Comparison of ENCODE assay signal across 8 mouse cellular contexts in genomic region chr8:70041885-70042546, GRCm38 (mm10). TPM values are rescaled to one million over a fixed set of nuclear protein-coding genes. Genes with fewer than 3 reads are reported as not detected.
DNase-seq lines count a peak whose midpoint lies in the region; ATAC-seq and TF ChIP-seq lines count a peak whose summit lies in the region.

No protein-coding gene starts in this region.

- H3K4me3 ChIP-seq in heart, embryonic 12.5 days, result peak overlapping the region; percentile 93
- H3K4me3 ChIP-seq in forebrain, embryonic 13.5 days, result peak overlapping the region; percentile 90
- peak overlapping the region; percentile 99 for H3K4me3 ChIP-seq in intestine, postnatal 0 days (ENCODE audit: low read depth, low read length)
- peak overlapping the region; percentile 82 for H3K4me3 ChIP-seq in lung, embryonic 16.5 days (ENCODE audit: low read length)
- H3K4me3 ChIP-seq in spleen, adult 2 months (ENCODE audit: extremely low read depth, insufficient read depth, insufficient read length), result peak overlapping the region; percentile 78

- ATAC-seq in heart, embryonic 12.5 days (ENCODE audit: insufficient number of reproducible peaks, low FRiP score), result peak; percentile 39
- ATAC-seq in forebrain, embryonic 13.5 days, result peak; percentile 23
- peak; percentile 58 for ATAC-seq in intestine, postnatal 0 days
- ATAC-seq in lung, embryonic 16.5 days (ENCODE audit: low read depth), result peak; percentile 42

- peak overlapping the region; percentile 22; the same call in 1 of the 2 replicates for H3K27ac ChIP-seq in heart, embryonic 12.5 days (ENCODE audit: poor library complexity, severe bottlenecking)
- H3K27ac ChIP-seq in forebrain, embryonic 13.5 days, result peak overlapping the region; percentile 41; the same call in 1 of the 2 replicates
- H3K27ac ChIP-seq in intestine, postnatal 0 days (ENCODE audit: low read depth, low read length), result peak overlapping the region; percentile 73; the same call in 1 of the 2 replicates
- peak overlapping the region; percentile 87; the same call in 1 of the 2 replicates for H3K27ac ChIP-seq in lung, embryonic 16.5 days (ENCODE audit: low read length)
- H3K27ac ChIP-seq in spleen, adult 2 months (ENCODE audit: insufficient read depth, low read length), result peak overlapping the region; percentile 60

- H3K36me3 ChIP-seq in heart, embryonic 12.5 days, result peaks cover 5% of the 10 kb centered on the region; the same call in 1 of the 2 replicates
- H3K36me3 ChIP-seq in forebrain, embryonic 13.5 days (ENCODE audit: poor library complexity, severe bottlenecking), result 0 out of 2 replicates have a peak, but pooled peaks cover 6% of the 10 kb centered on the region
- H3K36me3 ChIP-seq in intestine, postnatal 0 days (ENCODE audit: control insufficient read depth, insufficient read depth), result no peaks in the 10 kb centered on the region
- no peaks in the 10 kb centered on the region for H3K36me3 ChIP-seq in lung, embryonic 16.5 days (ENCODE audit: control insufficient read depth, insufficient read depth, low read length)
- H3K36me3 ChIP-seq in spleen, adult 2 months (ENCODE audit: control insufficient read depth, insufficient read depth, low read length), result no peaks in the 10 kb centered on the region

- WGBS in heart, embryonic 12.5 days, result under 1% methylated on average over 47 of the region's 47 CpGs
- 1% methylated on average over 47 of the region's 47 CpGs for WGBS in forebrain, embryonic 13.5 days
- under 1% methylated on average over 47 of the region's 47 CpGs for WGBS in intestine, postnatal 0 days
- WGBS in lung, embryonic 16.5 days, result under 1% methylated on average over 41 of the region's 47 CpGs
- WGBS in spleen, adult 2 months, result 1% methylated on average over 46 of the region's 47 CpGs

- TF ChIP-seq CTCF in intestine, postnatal 0 days (IDR thresholded peaks at IDR 0.05; ENCODE audit: low read depth), result no peak
- no peak for TF ChIP-seq CTCF in spleen, adult 2 months (IDR thresholded peaks at IDR 0.05; ENCODE audit: extremely low read depth, insufficient read depth, insufficient read length, insufficient replicate concordance)

- no peaks in the 10 kb centered on the region for H3K27me3 ChIP-seq in heart, embryonic 12.5 days (replicated peaks)
- no peaks in the 10 kb centered on the region for H3K27me3 ChIP-seq in forebrain, embryonic 13.5 days
- H3K27me3 ChIP-seq in intestine, postnatal 0 days (replicated peaks; ENCODE audit: control insufficient read depth, insufficient read depth, low read length), result no peaks in the 10 kb centered on the region
- H3K27me3 ChIP-seq in lung, embryonic 16.5 days (ENCODE audit: control insufficient read depth, insufficient read depth, low read depth, low read length), result no peaks in the 10 kb centered on the region
- no peaks in the 10 kb centered on the region for H3K27me3 ChIP-seq in spleen, adult 2 months (ENCODE audit: control insufficient read depth, insufficient read depth, low read length)

- peak overlapping the region; percentile 94 for H3K4me2 ChIP-seq in heart, embryonic 12.5 days
- H3K4me2 ChIP-seq in forebrain, embryonic 13.5 days, result peak overlapping the region; percentile 86
- peak overlapping the region; percentile 95 for H3K4me2 ChIP-seq in intestine, postnatal 0 days (replicated peaks; ENCODE audit: low read depth)
- peak overlapping the region; percentile 94 for H3K4me2 ChIP-seq in lung, embryonic 16.5 days (ENCODE audit: low read depth, low read length)

- TF ChIP-seq POLR2A in spleen, adult 2 months (IDR thresholded peaks at IDR 0.05; ENCODE audit: low read depth, low read length), result no peak

- DNase-seq in heart, adult 11 months, result no peak
- DNase-seq in MN1 (ENCODE audit: low spot score), result peak; percentile 33
- DNase-seq in spleen, adult 2 months (ENCODE audit: low read depth in 1 of 2, low spot score in 2 of 2), result peak in 1 of 2 experiments; percentile 22
- no peak for DNase-seq in layer of hippocampus, postnatal 14 days (ENCODE audit: low spot score in 2 of 2)

- H3K4me1 ChIP-seq in heart, embryonic 12.5 days (replicated peaks), result peaks cover 34% of the 10 kb centered on the region
- H3K4me1 ChIP-seq in forebrain, embryonic 13.5 days, result peaks cover 39% of the 10 kb centered on the region
- 0 out of 2 replicates have a peak, but pooled peaks cover 3% of the 10 kb centered on the region for H3K4me1 ChIP-seq in intestine, postnatal 0 days (replicated peaks; ENCODE audit: control insufficient read depth, insufficient read depth, low read length)
- peaks cover 10% of the 10 kb centered on the region for H3K4me1 ChIP-seq in lung, embryonic 16.5 days (replicated peaks; ENCODE audit: control insufficient read depth, insufficient read depth, low read length)
- H3K4me1 ChIP-seq in spleen, adult 2 months (ENCODE audit: control insufficient read depth, insufficient read depth, insufficient read length), result peaks cover 9% of the 10 kb centered on the region; the same call in 1 of the 2 replicates

- H3K9ac ChIP-seq in heart, embryonic 12.5 days, result peak overlapping the region; percentile 95
- peak overlapping the region; percentile 94 for H3K9ac ChIP-seq in forebrain, embryonic 13.5 days
- peak overlapping the region; percentile 99 for H3K9ac ChIP-seq in intestine, postnatal 0 days (ENCODE audit: low read depth, low read length)
- H3K9ac ChIP-seq in lung, embryonic 16.5 days (ENCODE audit: low read length), result peak overlapping the region; percentile 93

- H3K9me3 ChIP-seq in heart, embryonic 12.5 days (replicated peaks), result no peaks in the 10 kb centered on the region
- no peaks in the 10 kb centered on the region for H3K9me3 ChIP-seq in forebrain, embryonic 13.5 days (replicated peaks)
- no peaks in the 10 kb centered on the region for H3K9me3 ChIP-seq in intestine, postnatal 0 days (ENCODE audit: control insufficient read depth)
- no peaks in the 10 kb centered on the region for H3K9me3 ChIP-seq in lung, embryonic 16.5 days (ENCODE audit: control insufficient read depth, low read length)

RNA-seq across cellular contexts. Expression of gene Mau2, which starts 0.5 kb away (rescaled TPM):
- polyA plus RNA-seq in heart, embryonic 12.5 days (2016; fragmentation: Nextera tagmentation; extraction: Ambion mirVana), result 39.9 and 42.1 TPM in 2 replicates
- polyA plus RNA-seq in forebrain, embryonic 13.5 days (2015; fragmentation: Nextera tagmentation; extraction: Ambion mirVana), result 73.0 and 78.5 TPM in 2 replicates
- 23.6 and 26.3 TPM in 2 replicates for polyA plus RNA-seq in intestine, postnatal 0 days (2015; fragmentation: Nextera tagmentation; extraction: Ambion mirVana)
- 54.0 and 55.1 TPM in 2 replicates for polyA plus RNA-seq in lung, embryonic 16.5 days (2015; fragmentation: Nextera tagmentation; extraction: Ambion mirVana)
- 83.3 and 108 TPM in 2 replicates for polyA plus RNA-seq in spleen, adult 2 months (2012; rRNA removed)
- total RNA-seq in layer of hippocampus, postnatal 14 days (2021), result 10 to 100 TPM; 81.4 to 85.3 TPM

RNA-seq across cellular contexts. Expression of gene Sugp1, which starts 0.6 kb away (rescaled TPM):
- polyA plus RNA-seq in heart, embryonic 12.5 days (2016; fragmentation: Nextera tagmentation; extraction: Ambion mirVana), result 32.7 and 34.0 TPM in 2 replicates
- 56.2 and 63.1 TPM in 2 replicates for polyA plus RNA-seq in forebrain, embryonic 13.5 days (2015; fragmentation: Nextera tagmentation; extraction: Ambion mirVana)
- polyA plus RNA-seq in intestine, postnatal 0 days (2015; fragmentation: Nextera tagmentation; extraction: Ambion mirVana), result 17.7 and 18.4 TPM in 2 replicates
- polyA plus RNA-seq in lung, embryonic 16.5 days (2015; fragmentation: Nextera tagmentation; extraction: Ambion mirVana), result 43.1 and 44.1 TPM in 2 replicates
- polyA plus RNA-seq in spleen, adult 2 months (2012; rRNA removed), result 8.9 and 9.4 TPM in 2 replicates
- 10 to 100 TPM; 50.5 to 57.3 TPM for total RNA-seq in layer of hippocampus, postnatal 14 days (2021)

RNA-seq across cellular contexts. Expression of gene Tm6sf2, which starts 30.7 kb away (rescaled TPM):
- 1.3 and 1.6 TPM in 2 replicates for polyA plus RNA-seq in heart, embryonic 12.5 days (2016; fragmentation: Nextera tagmentation; extraction: Ambion mirVana)
- 1.1 and 1.3 TPM in 2 replicates for polyA plus RNA-seq in forebrain, embryonic 13.5 days (2015; fragmentation: Nextera tagmentation; extraction: Ambion mirVana)
- polyA plus RNA-seq in intestine, postnatal 0 days (2015; fragmentation: Nextera tagmentation; extraction: Ambion mirVana), result 305 and 315 TPM in 2 replicates
- polyA plus RNA-seq in lung, embryonic 16.5 days (2015; fragmentation: Nextera tagmentation; extraction: Ambion mirVana), result 0.94 and 1.2 TPM in 2 replicates
- 2.0 and 2.3 TPM in 2 replicates for polyA plus RNA-seq in spleen, adult 2 months (2012; rRNA removed)
- 1 to 10 TPM; 1.9 to 3.1 TPM for total RNA-seq in layer of hippocampus, postnatal 14 days (2021)

RNA-seq across cellular contexts. Expression of gene Hapln4, which starts 41.2 kb away (rescaled TPM):
- polyA plus RNA-seq in heart, embryonic 12.5 days (2016; fragmentation: Nextera tagmentation; extraction: Ambion mirVana), result 0.11 and 0.24 TPM in 2 replicates
- polyA plus RNA-seq in forebrain, embryonic 13.5 days (2015; fragmentation: Nextera tagmentation; extraction: Ambion mirVana), result 0.14 and 0.16 TPM in 2 replicates
- polyA plus RNA-seq in intestine, postnatal 0 days (2015; fragmentation: Nextera tagmentation; extraction: Ambion mirVana), result not detected in 2 replicates
- polyA plus RNA-seq in lung, embryonic 16.5 days (2015; fragmentation: Nextera tagmentation; extraction: Ambion mirVana), result 0.06 TPM in 1 of 2 replicates, not detected in the other
- polyA plus RNA-seq in spleen, adult 2 months (2012; rRNA removed), result 0.28 and 0.36 TPM in 2 replicates
- 10 to 100 TPM; 29.7 to 35.4 TPM for total RNA-seq in layer of hippocampus, postnatal 14 days (2021)

RNA-seq across cellular contexts. Expression of gene Gatad2a, which starts 45.8 kb away (rescaled TPM):
- polyA plus RNA-seq in heart, embryonic 12.5 days (2016; fragmentation: Nextera tagmentation; extraction: Ambion mirVana), result 55.6 and 59.2 TPM in 2 replicates
- 29.5 and 31.7 TPM in 2 replicates for polyA plus RNA-seq in forebrain, embryonic 13.5 days (2015; fragmentation: Nextera tagmentation; extraction: Ambion mirVana)
- 42.6 and 43.3 TPM in 2 replicates for polyA plus RNA-seq in intestine, postnatal 0 days (2015; fragmentation: Nextera tagmentation; extraction: Ambion mirVana)
- 41.6 and 42.1 TPM in 2 replicates for polyA plus RNA-seq in lung, embryonic 16.5 days (2015; fragmentation: Nextera tagmentation; extraction: Ambion mirVana)
- 45.8 and 64.6 TPM in 2 replicates for polyA plus RNA-seq in spleen, adult 2 months (2012; rRNA removed)
- total RNA-seq in layer of hippocampus, postnatal 14 days (2021), result 10 to 100 TPM; 30.7 to 38.7 TPM

Comparison
In these comparisons a context has a peak if more than half of its experiments do, and no peak if none do; other contexts are left out.
1. H3K27ac ChIP-seq: peak in every context shown above with its lines; median percentile 87 in lung, embryonic 16.5 days; 73 in intestine, postnatal 0 days; 60 in spleen, adult 2 months; 41 in forebrain, embryonic 13.5 days; 22 in heart, embryonic 12.5 days.
2. RNA of gene Tm6sf2, which starts 30.7 kb away (polyA plus RNA-seq): 305 to 315 TPM in intestine, postnatal 0 days; 2.0 to 2.3 TPM in spleen, adult 2 months, 1.3 to 1.6 TPM in heart, embryonic 12.5 days, 1.1 to 1.3 TPM in forebrain, embryonic 13.5 days and 0.94 to 1.2 TPM in lung, embryonic 16.5 days; every median in the first group is over 10 times any median in the second.
3. Peak in every context shown above with its lines, with median percentiles within 50 percentile points of each other: ATAC-seq, H3K4me2 ChIP-seq, H3K4me3 ChIP-seq and H3K9ac ChIP-seq.